Mouse (Mus musculus) liver, postnatal 0 days (tissue): ENCODE measurements around the gene Epha1. TPM values are rescaled to one million over a fixed set of nuclear protein-coding genes. Genes with fewer than 3 reads are reported as not detected.

Source experiments
- ATAC-seq: fragments of 200-750 bp; cut with Nextera tagmentation; 2 replicates; pipeline ENCODE4 v1.8.0; 2017; ENCODE audit warnings: mild to moderate bottlenecking, moderate library complexity
- DNase-seq: peaks from one replicate; pipeline ENCODE4 v3.0.0-alpha.2; 2016
- H3K27ac ChIP-seq: fragments of 300-500 bp; sonication (generic); 2 replicates; pipeline ENCODE4 v1.5.1; 2014; ENCODE audit warnings: antibody characterized with exemption, moderate library complexity, mild to moderate bottlenecking, low read depth
- H3K27me3 ChIP-seq: fragments of 300-500 bp; sonication (generic); 2 replicates; pipeline ENCODE4 v1.6.1; 2014; ENCODE audit warnings: low read length, control low read depth, mixed read lengths; ENCODE audit not compliant: insufficient read depth
- H3K36me3 ChIP-seq: fragments of 300-500 bp; sonication (generic); replicated peaks from 2 replicates; pipeline ENCODE4 v1.6.1; 2014; ENCODE audit warnings: mild to moderate bottlenecking, control low read depth, low read length, moderate library complexity, mixed read lengths; ENCODE audit not compliant: insufficient read depth
- H3K4me1 ChIP-seq: fragments of 300-500 bp; sonication (generic); 2 replicates; pipeline ENCODE4 v1.6.1; 2014; ENCODE audit warnings: antibody characterized with exemption, mild to moderate bottlenecking, control low read depth; ENCODE audit not compliant: insufficient read depth
- H3K4me2 ChIP-seq: fragments of 300-500 bp; sonication (generic); 2 replicates; pipeline ENCODE4 v1.6.1; 2014; ENCODE audit warnings: low read depth, mild to moderate bottlenecking, low read length, moderate library complexity, mixed read lengths
- H3K4me3 ChIP-seq: fragments of 300-500 bp; sonication (generic); 2 replicates; pipeline ENCODE4 v1.5.1; 2014; ENCODE audit warnings: low read depth, low read length
- H3K9ac ChIP-seq: fragments of 300-500 bp; sonication (generic); replicated peaks from 2 replicates; pipeline ENCODE4 v1.6.1; 2014; ENCODE audit warnings: mild to moderate bottlenecking, moderate library complexity
- H3K9me3 ChIP-seq: fragments of 300-500 bp; sonication (generic); 2 replicates; pipeline ENCODE4 v1.6.1; 2016; ENCODE audit warnings: mild to moderate bottlenecking, control low read depth, low read length, mixed read lengths
- CTCF ChIP-seq: sonication (generic); IDR thresholded peaks from 2 replicates; pipeline ENCODE4 v1.5.1; 2016; ENCODE audit warnings: antibody characterized with exemption, low read depth
- EP300 ChIP-seq: IDR thresholded peaks from 2 replicates; pipeline ENCODE4 v1.6.1; 2016; ENCODE audit warnings: antibody characterized with exemption, low read depth, mild to moderate bottlenecking
- WGBS: fragments of 180-500 bp; shearing (Covaris S2); extraction: QIAGEN DNeasy Blood & Tissue Kit; methylation state at CpG from one replicate; pipeline ENCODE4 v1.1.7; 2014; ENCODE audit not compliant: insufficient replicate concordance; 5-methylcytosine and 5-hydroxymethylcytosine counted together
- polyA plus RNA-seq: library from polyadenylated mRNA; unstranded; fragments of >200 nt; fragmentation: Nextera tagmentation; extraction: Ambion mirVana; gene quantifications from 2 replicates; pipeline ENCODE4 v1.2.1, GENCODE M21; 2015

Gene Epha1
- polyA plus RNA-seq, 1 experiment from 2014 or later = 18.7 TPM

GRCm38 (mm10) chr6:42352486-42352846 is 20.6 kb downstream of the Epha1 start:
- peak overlapping the region; percentile 87 for H3K4me3 ChIP-seq
- WGBS = 49% methylated on average over 1 of the region's 1 CpGs
- ATAC-seq (no peak), DNase-seq (no peak)
- peaks cover 36% of the 10 kb centered on the region for H3K4me1 ChIP-seq
- peaks cover 35% of the 10 kb centered on the region for H3K36me3 ChIP-seq
- no peak overlapping the region; the same call in 1 of the 2 replicates for H3K9ac ChIP-seq
- H3K9me3 ChIP-seq = no peaks in the 10 kb centered on the region
- no peak for TF ChIP-seq EP300
- no peaks in the 10 kb centered on the region for H3K27me3 ChIP-seq
- H3K4me2 ChIP-seq = peak overlapping the region; percentile 89
- peak overlapping the region; percentile 66 for H3K27ac ChIP-seq

GRCm38 (mm10) chr6:42351776-42352485 is 21.1 kb downstream of the Epha1 start:
- peaks cover 36% of the 10 kb centered on the region for H3K4me1 ChIP-seq
- H3K27ac ChIP-seq = peak overlapping the region; percentile 66
- no peak for TF ChIP-seq EP300
- TF ChIP-seq CTCF = no peak
- H3K36me3 ChIP-seq = peaks cover 30% of the 10 kb centered on the region
- H3K4me2 ChIP-seq = peak overlapping the region; percentile 89
- ATAC-seq (no peak), DNase-seq (peak; percentile 54)
- no peaks in the 10 kb centered on the region for H3K9me3 ChIP-seq
- WGBS = 38% methylated on average over 7 of the region's 7 CpGs
- H3K9ac ChIP-seq = peak overlapping the region; percentile 92
- no peaks in the 10 kb centered on the region for H3K27me3 ChIP-seq
- peak overlapping the region; percentile 87 for H3K4me3 ChIP-seq

- Histone ChIP-seq H3K27ac (peak overlapping the region; percentile 66), H3K36me3 (peaks cover 22% of the 10 kb centered on the region), H3K9me3 (no peaks in the 10 kb centered on the region), H3K4me2 (peak overlapping the region; percentile 89), H3K4me3 (peak overlapping the region; percentile 87), H3K27me3 (no peaks in the 10 kb centered on the region), H3K9ac (peak overlapping the region; percentile 92), H3K4me1 (peaks cover 36% of the 10 kb centered on the region)
- DNase-seq (no peak), ATAC-seq (no peak)
- WGBS = 29% methylated on average over 13 of the region's 13 CpGs
- TF ChIP-seq CTCF = no peak
These were observed 21.9 kb downstream of the Epha1 start for GRCm38 (mm10) chr6:42350968-42351775.

GRCm38 (mm10) chr6:42350021-42350967 is 22.8 kb downstream of the Epha1 start:
- peaks cover 13% of the 10 kb centered on the region; the same call in 1 of the 2 replicates for H3K36me3 ChIP-seq
- peak overlapping the region; percentile 92 for H3K9ac ChIP-seq
- peaks cover 36% of the 10 kb centered on the region for H3K4me1 ChIP-seq
- peak overlapping the region; percentile 96 for H3K27ac ChIP-seq
- TF ChIP-seq CTCF = no peak
- TF ChIP-seq EP300 = no peak
- H3K9me3 ChIP-seq = no peaks in the 10 kb centered on the region
- H3K27me3 ChIP-seq = no peaks in the 10 kb centered on the region
- peak overlapping the region; percentile 89 for H3K4me2 ChIP-seq
- H3K4me3 ChIP-seq = peak overlapping the region; percentile 87
- under 1% methylated on average over 57 of the region's 72 CpGs for WGBS
- peak; percentile 0; the same call in 1 of the 2 replicates for ATAC-seq
- DNase-seq = peak; percentile 80

- peak within 1 kb of the TSS; percentile 96 for H3K27ac ChIP-seq
- peak within 1 kb of the TSS; percentile 87 for H3K4me3 ChIP-seq
- WGBS = under 1% methylated on average over 26 of the region's 36 CpGs
- peak; percentile 91 for ATAC-seq
- no peaks in the 10 kb centered on the region for H3K9me3 ChIP-seq
- TF ChIP-seq CTCF (peak; percentile 52), EP300 (no peak)
- peak; percentile 94 for DNase-seq
- H3K4me2 ChIP-seq = peak within 1 kb of the TSS; percentile 89
- peaks cover 31% of the 10 kb centered on the region for H3K4me1 ChIP-seq
- peak within 1 kb of the TSS; percentile 92 for H3K9ac ChIP-seq
- peaks cover 8% of the 10 kb centered on the region; the same call in 1 of the 2 replicates for H3K36me3 ChIP-seq
- H3K27me3 ChIP-seq = no peaks in the 10 kb centered on the region
These were observed 23.5 kb downstream of the Epha1 start, which contains the start of gene Zyx for GRCm38 (mm10) chr6:42349426-42350020. Gene Zyx, plus strand, starts transcription at chr6:42349630.
